Mouse (Mus musculus): ENCODE measurements around the gene Cd2bp2. TPM values are rescaled to one million over a fixed set of nuclear protein-coding genes. Genes with fewer than 3 reads are reported as not detected.
"Not testable (repeated sequence)": the region's sequence is repeated elsewhere in the genome, so short reads cannot be mapped to it uniquely, and the experiment has no call there.

The Cd2bp2 gene
- polyA plus RNA-seq, 1 experiment from 2014 or later = 73.3 TPM

GRCm38 (mm10) chr7:127183828-127184227 lies 12.0 kb downstream of the Cd2bp2 start:
- Histone ChIP-seq H3K4me1 (no peaks in the 10 kb centered on the region), H3K9ac (no peak overlapping the region), H3K9me3 (no peaks in the 10 kb centered on the region), H3K27ac (no peak overlapping the region), H3K36me3 (no peaks in the 10 kb centered on the region), H3K4me2 (no peak overlapping the region), H3K4me3 (no peak overlapping the region), H3K27me3 (no peaks in the 10 kb centered on the region)
- 79% methylated on average over 6 of the region's 6 CpGs for WGBS
- ATAC-seq (ENCODE audit: insufficient number of reproducible peaks, insufficient read depth, low FRiP score, low TSS enrichment, low read depth) = no peak

- 78% methylated on average over 8 of the region's 8 CpGs for WGBS
- Histone ChIP-seq H3K4me1 (no peaks in the 10 kb centered on the region), H3K4me3 (no peak overlapping the region), H3K36me3 (no peaks in the 10 kb centered on the region), H3K4me2 (no peak overlapping the region), H3K9ac (no peak overlapping the region), H3K27ac (no peak overlapping the region), H3K27me3 (no peaks in the 10 kb centered on the region), H3K9me3 (no peaks in the 10 kb centered on the region)
- ATAC-seq (ENCODE audit: insufficient number of reproducible peaks, insufficient read depth, low FRiP score, low TSS enrichment, low read depth) = no peak
Measured at GRCm38 (mm10) chr7:127183345-127183744, 12.5 kb downstream of the Cd2bp2 start.

GRCm38 (mm10) chr7:127181724-127182123 lies 14.1 kb downstream of the Cd2bp2 start:
- H3K4me3 ChIP-seq; H3K36me3 ChIP-seq; H3K9ac ChIP-seq; H3K27me3 ChIP-seq; H3K4me2 ChIP-seq; H3K4me1 ChIP-seq; H3K9me3 ChIP-seq; ATAC-seq (ENCODE audit: insufficient number of reproducible peaks, insufficient read depth, low FRiP score, low TSS enrichment, low read depth); H3K27ac ChIP-seq: not testable (repeated sequence)
- WGBS = 32% methylated on average over 3 of the region's 3 CpGs

GRCm38 (mm10) chr7:127180783-127181182 lies 15.1 kb downstream of the Cd2bp2 start:
- H3K4me2 ChIP-seq = no peak overlapping the region
- no peak overlapping the region for H3K4me3 ChIP-seq
- H3K27me3 ChIP-seq = no peaks in the 10 kb centered on the region
- no peaks in the 10 kb centered on the region for H3K36me3 ChIP-seq
- no peaks in the 10 kb centered on the region for H3K9me3 ChIP-seq
- H3K27ac ChIP-seq = no peak overlapping the region
- no peaks in the 10 kb centered on the region for H3K4me1 ChIP-seq
- 67% methylated on average over 2 of the region's 2 CpGs for WGBS
- no peak for ATAC-seq (ENCODE audit: insufficient number of reproducible peaks, insufficient read depth, low FRiP score, low TSS enrichment, low read depth)
- no peak overlapping the region for H3K9ac ChIP-seq

- no peaks in the 10 kb centered on the region for H3K9me3 ChIP-seq
- H3K27ac ChIP-seq = no peak overlapping the region
- H3K4me3 ChIP-seq = no peak overlapping the region
- no peak overlapping the region for H3K9ac ChIP-seq
- 69% methylated on average over 4 of the region's 4 CpGs for WGBS
- no peak overlapping the region for H3K4me2 ChIP-seq
- no peaks in the 10 kb centered on the region for H3K4me1 ChIP-seq
- H3K36me3 ChIP-seq = no peaks in the 10 kb centered on the region
- no peak for ATAC-seq (ENCODE audit: insufficient number of reproducible peaks, insufficient read depth, low FRiP score, low TSS enrichment, low read depth)
- H3K27me3 ChIP-seq = no peaks in the 10 kb centered on the region
Measured at GRCm38 (mm10) chr7:127176937-127177336, 18.9 kb downstream of the Cd2bp2 start.

GRCm38 (mm10) chr7:127166501-127166900 lies 29.3 kb downstream of the Cd2bp2 start:
- no peak overlapping the region for H3K27ac ChIP-seq
- H3K9me3 ChIP-seq = no peaks in the 10 kb centered on the region
- no peak for ATAC-seq (ENCODE audit: insufficient number of reproducible peaks, insufficient read depth, low FRiP score, low TSS enrichment, low read depth)
- H3K36me3 ChIP-seq = no peaks in the 10 kb centered on the region
- H3K4me3 ChIP-seq = no peak overlapping the region
- H3K9ac ChIP-seq = no peak overlapping the region
- H3K4me1 ChIP-seq = no peaks in the 10 kb centered on the region
- peaks cover 3% of the 10 kb centered on the region; the same call in 1 of the 2 replicates for H3K27me3 ChIP-seq
- WGBS = 81% methylated on average over 5 of the region's 5 CpGs
- H3K4me2 ChIP-seq = no peak overlapping the region

GRCm38 (mm10) chr7:127165607-127166493 lies 30.0 kb downstream of the Cd2bp2 start:
- 82% methylated on average over 12 of the region's 12 CpGs for WGBS
- Histone ChIP-seq H3K4me1 (no peaks in the 10 kb centered on the region), H3K9me3 (no peaks in the 10 kb centered on the region), H3K4me2 (no peak overlapping the region), H3K36me3 (no peaks in the 10 kb centered on the region), H3K27ac (no peak overlapping the region), H3K4me3 (no peak overlapping the region), H3K9ac (no peak overlapping the region), H3K27me3 (peaks cover 3% of the 10 kb centered on the region; the same call in 1 of the 2 replicates)
- no peak for ATAC-seq (ENCODE audit: insufficient number of reproducible peaks, insufficient read depth, low FRiP score, low TSS enrichment, low read depth)

GRCm38 (mm10) chr7:127164002-127164401 lies 31.8 kb downstream of the Cd2bp2 start:
- H3K9ac ChIP-seq = no peak overlapping the region
- peaks cover 3% of the 10 kb centered on the region; the same call in 1 of the 2 replicates for H3K27me3 ChIP-seq
- H3K36me3 ChIP-seq = no peaks in the 10 kb centered on the region
- H3K4me1 ChIP-seq = no peaks in the 10 kb centered on the region
- 86% methylated on average over 4 of the region's 4 CpGs for WGBS
- no peak overlapping the region for H3K4me3 ChIP-seq
- no peak for ATAC-seq (ENCODE audit: insufficient number of reproducible peaks, insufficient read depth, low FRiP score, low TSS enrichment, low read depth)
- no peaks in the 10 kb centered on the region for H3K9me3 ChIP-seq
- H3K4me2 ChIP-seq = no peak overlapping the region
- H3K27ac ChIP-seq = no peak overlapping the region

GRCm38 (mm10) chr7:127162546-127162945 lies 33.3 kb downstream of the Cd2bp2 start:
- Histone ChIP-seq H3K9ac (no peak overlapping the region), H3K4me3 (no peak overlapping the region), H3K9me3 (no peaks in the 10 kb centered on the region), H3K4me2 (no peak overlapping the region), H3K4me1 (no peaks in the 10 kb centered on the region), H3K36me3 (no peaks in the 10 kb centered on the region), H3K27me3 (peaks cover 3% of the 10 kb centered on the region; the same call in 1 of the 2 replicates), H3K27ac (no peak overlapping the region)
- 88% methylated on average over 5 of the region's 5 CpGs for WGBS
- no peak for ATAC-seq (ENCODE audit: insufficient number of reproducible peaks, insufficient read depth, low FRiP score, low TSS enrichment, low read depth)

GRCm38 (mm10) chr7:127157548-127157947 lies 38.3 kb downstream of the Cd2bp2 start:
- no peak overlapping the region for H3K4me2 ChIP-seq
- no peak overlapping the region for H3K9ac ChIP-seq
- H3K4me3 ChIP-seq = no peak overlapping the region
- WGBS = 90% methylated on average over 4 of the region's 4 CpGs
- H3K9me3 ChIP-seq = no peaks in the 10 kb centered on the region
- H3K36me3 ChIP-seq = no peaks in the 10 kb centered on the region
- no peak for ATAC-seq (ENCODE audit: insufficient number of reproducible peaks, insufficient read depth, low FRiP score, low TSS enrichment, low read depth)
- H3K27me3 ChIP-seq = peaks cover 3% of the 10 kb centered on the region; the same call in 1 of the 2 replicates
- H3K4me1 ChIP-seq = no peaks in the 10 kb centered on the region
- no peak overlapping the region for H3K27ac ChIP-seq

- 82% methylated on average over 3 of the region's 3 CpGs for WGBS
- no peak overlapping the region for H3K4me3 ChIP-seq
- no peak overlapping the region for H3K27ac ChIP-seq
- H3K36me3 ChIP-seq = no peaks in the 10 kb centered on the region
- no peak for ATAC-seq (ENCODE audit: insufficient number of reproducible peaks, insufficient read depth, low FRiP score, low TSS enrichment, low read depth)
- no peaks in the 10 kb centered on the region for H3K9me3 ChIP-seq
- no peak overlapping the region for H3K9ac ChIP-seq
- no peak overlapping the region for H3K4me2 ChIP-seq
- H3K4me1 ChIP-seq = no peaks in the 10 kb centered on the region
- no peaks in the 10 kb centered on the region for H3K27me3 ChIP-seq
Measured at GRCm38 (mm10) chr7:127153477-127153876, 42.4 kb downstream of the Cd2bp2 start.

- no peak overlapping the region for H3K4me2 ChIP-seq
- H3K9ac ChIP-seq = no peak overlapping the region
- H3K4me3 ChIP-seq = no peak overlapping the region
- WGBS = 89% methylated on average over 6 of the region's 6 CpGs
- H3K27ac ChIP-seq = no peak overlapping the region
- H3K9me3 ChIP-seq = no peaks in the 10 kb centered on the region
- no peak for ATAC-seq (ENCODE audit: insufficient number of reproducible peaks, insufficient read depth, low FRiP score, low TSS enrichment, low read depth)
- H3K27me3 ChIP-seq = no peaks in the 10 kb centered on the region
- H3K4me1 ChIP-seq = no peaks in the 10 kb centered on the region
- H3K36me3 ChIP-seq = no peaks in the 10 kb centered on the region
Measured at GRCm38 (mm10) chr7:127152464-127152863, 43.4 kb downstream of the Cd2bp2 start.

Measured in embryonic facial prominence, embryonic 13.5 days (tissue).